Mouse (Mus musculus): ENCODE results near the gene Mmaa.

DNA sequence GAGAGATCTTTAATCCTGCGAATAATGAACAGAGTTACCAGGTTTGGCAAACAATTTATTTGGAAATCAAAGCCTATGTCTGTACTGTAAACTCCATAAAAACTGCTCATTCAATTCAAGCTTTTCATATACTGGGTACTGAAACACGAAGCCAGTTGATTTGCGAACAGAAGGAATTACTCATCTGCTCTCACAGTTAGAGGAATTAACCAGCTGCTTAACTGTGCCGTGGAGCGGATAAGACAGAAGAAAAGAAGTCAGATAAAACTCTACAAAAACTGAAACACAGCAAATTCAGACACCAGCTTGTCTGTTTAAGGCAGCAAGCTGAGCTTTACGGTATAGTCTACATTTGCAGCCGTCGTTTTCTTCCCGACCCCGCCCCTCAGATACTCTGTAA, 43.9 kb upstream of the Mmaa start:
- TF ChIP-seq CTCF (IDR thresholded peaks at IDR 0.05; ENCODE audit: insufficient read depth, low read length) (no peak), POLR2A (IDR thresholded peaks at IDR 0.05; ENCODE audit: borderline replicate concordance, extremely low read depth, low read depth, low read length) (no peak)
